Mouse (Mus musculus): ENCODE measurements around the gene Nhs. TPM values are rescaled to one million over a fixed set of nuclear protein-coding genes. Genes with fewer than 3 reads are reported as not detected.

The Nhs gene
- polyA plus RNA-seq, 1 experiment from 2014 or later: 3.6 TPM

GRCm38 (mm10) chrX:161940696-161941095, 218.8 kb downstream of the Nhs start:
- no peaks in the 10 kb centered on the region; the same call in 1 of the 2 replicates for H3K27me3 ChIP-seq (ENCODE audit: control insufficient read depth, insufficient read depth, low read length)
- WGBS: 69% methylated on average over 2 of the region's 2 CpGs
- ATAC-seq (ENCODE audit: low FRiP score, low TSS enrichment): no peak

GRCm38 (mm10) chrX:161926683-161927053, 232.9 kb downstream of the Nhs start:
- no peak overlapping the region; the same call in 1 of the 2 replicates for H3K27ac ChIP-seq (ENCODE audit: low read depth, low read length)

More at GRCm38 (mm10) chrX:161940696-161941095, 218.8 kb downstream of the Nhs start:
- no peak overlapping the region for H3K4me3 ChIP-seq (ENCODE audit: low read length)
- H3K9me3 ChIP-seq (ENCODE audit: control insufficient read depth, low read length): no peaks in the 10 kb centered on the region
- H3K9ac ChIP-seq (ENCODE audit: low read depth, low read length): no peak overlapping the region
- H3K4me1 ChIP-seq (ENCODE audit: control insufficient read depth, insufficient read depth, low read length): no peaks in the 10 kb centered on the region
- H3K36me3 ChIP-seq (ENCODE audit: control insufficient read depth, insufficient read depth, low read length): no peaks in the 10 kb centered on the region
- no peak overlapping the region for H3K4me2 ChIP-seq (replicated peaks; ENCODE audit: low read depth, low read length)
- H3K27ac ChIP-seq (ENCODE audit: low read depth, low read length): no peak overlapping the region

GRCm38 (mm10) chrX:161925973-161926682, 233.4 kb downstream of the Nhs start:
- Histone ChIP-seq H3K27ac (ENCODE audit: low read depth, low read length) (peak overlapping the region; percentile 25; the same call in 1 of the 2 replicates), H3K4me3 (ENCODE audit: low read length) (peak overlapping the region; percentile 11; the same call in 1 of the 2 replicates), H3K4me1 (ENCODE audit: control insufficient read depth, insufficient read depth, low read length) (no peaks in the 10 kb centered on the region), H3K9ac (ENCODE audit: low read depth, low read length) (0 out of 2 replicates have a peak overlapping the region, but pooled peaks have one; percentile 14), H3K9me3 (ENCODE audit: control insufficient read depth, low read length) (no peaks in the 10 kb centered on the region), H3K4me2 (replicated peaks; ENCODE audit: low read depth, low read length) (no peak overlapping the region; the same call in 1 of the 2 replicates), H3K27me3 (ENCODE audit: control insufficient read depth, insufficient read depth, low read length) (no peaks in the 10 kb centered on the region), H3K36me3 (ENCODE audit: control insufficient read depth, insufficient read depth, low read length) (no peaks in the 10 kb centered on the region)
- peak; percentile 90 for ATAC-seq (ENCODE audit: low FRiP score, low TSS enrichment)
- WGBS: 44% methylated on average over 6 of the region's 6 CpGs

More at GRCm38 (mm10) chrX:161926683-161927053, 232.9 kb downstream of the Nhs start:
- H3K9ac ChIP-seq (ENCODE audit: low read depth, low read length): no peak overlapping the region
- no peaks in the 10 kb centered on the region for H3K27me3 ChIP-seq (ENCODE audit: control insufficient read depth, insufficient read depth, low read length)
- H3K4me2 ChIP-seq (replicated peaks; ENCODE audit: low read depth, low read length): no peak overlapping the region
- no peaks in the 10 kb centered on the region for H3K4me1 ChIP-seq (ENCODE audit: control insufficient read depth, insufficient read depth, low read length)
- ATAC-seq (ENCODE audit: low FRiP score, low TSS enrichment): 0 out of 2 replicates have a peak, but pooled peaks have one; percentile 24
- H3K36me3 ChIP-seq (ENCODE audit: control insufficient read depth, insufficient read depth, low read length): no peaks in the 10 kb centered on the region
- no peaks in the 10 kb centered on the region for H3K9me3 ChIP-seq (ENCODE audit: control insufficient read depth, low read length)
- no peak overlapping the region for H3K4me3 ChIP-seq (ENCODE audit: low read length)

DNA sequence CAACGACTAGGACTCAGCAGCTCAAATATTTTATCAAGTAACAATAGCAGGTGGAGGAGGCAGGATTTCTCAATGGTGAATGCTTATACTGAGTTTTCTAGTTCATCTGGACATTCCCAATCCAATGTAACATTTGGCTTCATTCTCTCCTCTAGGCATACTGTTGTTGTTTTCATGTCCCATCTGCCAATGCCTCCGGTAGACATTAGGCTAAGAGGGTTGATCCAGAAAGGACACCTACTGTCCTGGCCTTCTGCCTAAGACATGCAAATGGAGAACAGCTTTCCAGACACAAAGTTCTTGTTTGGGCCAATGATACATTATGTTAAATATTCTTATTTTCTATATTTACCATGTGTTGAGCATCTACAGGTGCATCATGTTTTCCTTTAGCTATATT, 236.9 kb downstream of the Nhs start:
- no peaks in the 10 kb centered on the region for H3K4me1 ChIP-seq (ENCODE audit: control insufficient read depth, insufficient read depth, low read length)
- no peak overlapping the region for H3K27ac ChIP-seq (ENCODE audit: low read depth, low read length)
- no peaks in the 10 kb centered on the region for H3K27me3 ChIP-seq (ENCODE audit: control insufficient read depth, insufficient read depth, low read length)

GRCm38 (mm10) chrX:161921581-161921980, 237.9 kb downstream of the Nhs start:
- no peak for ATAC-seq (ENCODE audit: low FRiP score, low TSS enrichment)

More for the DNA sequence above, 236.9 kb downstream of the Nhs start:
- no peaks in the 10 kb centered on the region for H3K36me3 ChIP-seq (ENCODE audit: control insufficient read depth, insufficient read depth, low read length)
- H3K4me2 ChIP-seq (replicated peaks; ENCODE audit: low read depth, low read length): no peak overlapping the region
- 85% methylated on average over 2 of the region's 2 CpGs for WGBS
- H3K9me3 ChIP-seq (ENCODE audit: control insufficient read depth, low read length): no peaks in the 10 kb centered on the region
- no peak overlapping the region for H3K4me3 ChIP-seq (ENCODE audit: low read length)
- no peak overlapping the region for H3K9ac ChIP-seq (ENCODE audit: low read depth, low read length)
- ATAC-seq (ENCODE audit: low FRiP score, low TSS enrichment): no peak

DNA sequence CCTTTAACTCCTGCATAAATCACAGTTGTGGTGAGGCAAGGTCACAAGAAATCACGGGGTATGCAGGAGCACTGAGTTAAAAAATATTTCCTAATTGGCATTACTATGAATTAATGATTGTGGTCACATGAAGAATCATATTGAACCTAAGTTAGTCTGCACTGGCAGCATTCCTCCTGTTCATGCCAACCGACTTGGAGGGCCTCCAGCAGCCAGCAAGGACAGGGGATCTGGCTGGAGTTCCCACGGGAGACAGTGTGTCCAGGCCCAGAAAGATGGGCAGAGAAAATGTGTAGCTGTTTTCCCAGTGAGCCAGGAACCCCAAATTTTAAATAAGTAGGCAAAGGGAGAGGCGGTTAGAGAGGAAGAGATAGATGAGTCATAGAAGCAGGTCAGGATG, 249.6 kb downstream of the Nhs start:
- Histone ChIP-seq H3K27me3 (ENCODE audit: control insufficient read depth, insufficient read depth, low read length) (peaks cover 9% of the 10 kb centered on the region), H3K4me1 (ENCODE audit: control insufficient read depth, insufficient read depth, low read length) (0 out of 2 replicates have a peak, but pooled peaks cover 3% of the 10 kb centered on the region), H3K4me3 (ENCODE audit: low read length) (no peak overlapping the region), H3K27ac (ENCODE audit: low read depth, low read length) (no peak overlapping the region), H3K9ac (ENCODE audit: low read depth, low read length) (no peak overlapping the region), H3K36me3 (ENCODE audit: control insufficient read depth, insufficient read depth, low read length) (no peaks in the 10 kb centered on the region), H3K4me2 (replicated peaks; ENCODE audit: low read depth, low read length) (no peak overlapping the region), H3K9me3 (ENCODE audit: control insufficient read depth, low read length) (no peaks in the 10 kb centered on the region)
- 61% methylated on average over 4 of the region's 4 CpGs for WGBS
- no peak for ATAC-seq (ENCODE audit: low FRiP score, low TSS enrichment)

More at GRCm38 (mm10) chrX:161921581-161921980, 237.9 kb downstream of the Nhs start:
- no peak overlapping the region for H3K4me3 ChIP-seq (ENCODE audit: low read length)
- no peaks in the 10 kb centered on the region for H3K9me3 ChIP-seq (ENCODE audit: control insufficient read depth, low read length)
- H3K4me1 ChIP-seq (ENCODE audit: control insufficient read depth, insufficient read depth, low read length): no peaks in the 10 kb centered on the region
- H3K27me3 ChIP-seq (ENCODE audit: control insufficient read depth, insufficient read depth, low read length): no peaks in the 10 kb centered on the region
- H3K4me2 ChIP-seq (replicated peaks; ENCODE audit: low read depth, low read length): no peak overlapping the region
- no peak overlapping the region for H3K27ac ChIP-seq (ENCODE audit: low read depth, low read length)
- H3K9ac ChIP-seq (ENCODE audit: low read depth, low read length): no peak overlapping the region
- H3K36me3 ChIP-seq (ENCODE audit: control insufficient read depth, insufficient read depth, low read length): no peaks in the 10 kb centered on the region
- 63% methylated on average over 1 of the region's 1 CpGs for WGBS

- no peak overlapping the region for H3K27ac ChIP-seq (ENCODE audit: low read depth, low read length)
- 0 out of 2 replicates have a peak, but pooled peaks cover 3% of the 10 kb centered on the region for H3K4me1 ChIP-seq (ENCODE audit: control insufficient read depth, insufficient read depth, low read length)
- no peaks in the 10 kb centered on the region for H3K9me3 ChIP-seq (ENCODE audit: control insufficient read depth, low read length)
- H3K4me2 ChIP-seq (replicated peaks; ENCODE audit: low read depth, low read length): peak overlapping the region; percentile 70
- peaks cover 9% of the 10 kb centered on the region for H3K27me3 ChIP-seq (ENCODE audit: control insufficient read depth, insufficient read depth, low read length)
- H3K4me3 ChIP-seq (ENCODE audit: low read length): peak overlapping the region; percentile 42
- H3K36me3 ChIP-seq (ENCODE audit: control insufficient read depth, insufficient read depth, low read length): no peaks in the 10 kb centered on the region
- H3K9ac ChIP-seq (ENCODE audit: low read depth, low read length): 0 out of 2 replicates have a peak overlapping the region, but pooled peaks have one; percentile 2
- WGBS: 31% methylated on average over 48 of the region's 48 CpGs
- ATAC-seq (ENCODE audit: low FRiP score, low TSS enrichment): peak; percentile 73
Observed at GRCm38 (mm10) chrX:161908652-161909403, 250.7 kb downstream of the Nhs start.

DNA sequence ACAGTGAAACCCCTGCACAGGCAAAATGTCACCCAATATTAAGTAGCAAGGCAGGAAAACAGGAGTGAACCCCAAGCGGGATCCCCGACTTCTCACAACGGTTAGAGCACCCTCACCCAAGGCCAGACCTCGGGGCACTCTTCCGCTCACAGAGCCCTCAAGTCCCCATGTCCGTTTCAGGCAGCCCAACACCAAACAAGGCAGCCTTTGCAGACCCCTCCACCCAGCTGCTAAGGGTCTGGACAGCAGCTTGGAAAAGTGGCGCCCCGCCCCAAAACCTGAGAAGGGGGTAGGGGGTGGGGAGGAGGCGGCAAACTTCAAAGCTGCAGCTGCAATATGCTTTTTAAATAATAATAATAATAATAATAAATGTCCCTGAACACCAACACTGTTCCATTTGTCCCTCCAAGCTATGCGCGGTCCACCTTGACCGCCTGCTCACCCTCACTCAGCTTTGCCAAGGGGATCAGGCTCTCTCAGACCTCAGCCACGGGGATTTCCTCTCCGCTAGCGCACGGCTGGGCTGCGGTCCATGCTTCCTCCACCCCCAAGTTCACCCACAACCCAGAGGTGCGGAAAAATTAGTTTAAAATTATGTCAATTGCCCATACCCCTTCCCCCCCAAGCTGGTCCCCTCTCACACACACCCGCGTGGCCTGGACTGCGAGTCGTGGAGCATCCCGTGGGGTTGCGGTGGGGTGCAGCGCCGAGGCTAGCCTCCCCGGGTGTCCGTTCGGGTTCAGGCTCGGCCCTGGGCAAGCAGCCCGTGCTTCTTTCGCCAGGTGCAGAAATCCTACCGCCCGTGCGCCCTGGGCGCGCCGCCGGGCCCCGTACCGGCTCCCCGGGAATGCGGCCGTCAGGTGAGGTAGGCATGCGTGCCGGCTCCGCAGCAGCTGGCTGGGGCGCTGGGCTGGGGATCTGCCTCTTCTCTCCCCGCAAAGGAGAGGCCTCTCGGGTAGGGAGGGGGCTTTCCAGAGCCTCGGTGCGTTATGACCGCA, 251.6 kb downstream of the Nhs start:
- H3K4me3 ChIP-seq (ENCODE audit: low read length): peak overlapping the region; percentile 42
- no peaks in the 10 kb centered on the region for H3K36me3 ChIP-seq (ENCODE audit: control insufficient read depth, insufficient read depth, low read length)
- peak overlapping the region; percentile 70 for H3K4me2 ChIP-seq (replicated peaks; ENCODE audit: low read depth, low read length)
- 0 out of 2 replicates have a peak, but pooled peaks cover 3% of the 10 kb centered on the region for H3K4me1 ChIP-seq (ENCODE audit: control insufficient read depth, insufficient read depth, low read length)
- H3K9me3 ChIP-seq (ENCODE audit: control insufficient read depth, low read length): no peaks in the 10 kb centered on the region
- H3K9ac ChIP-seq (ENCODE audit: low read depth, low read length): 0 out of 2 replicates have a peak overlapping the region, but pooled peaks have one; percentile 2
- H3K27me3 ChIP-seq (ENCODE audit: control insufficient read depth, insufficient read depth, low read length): peaks cover 9% of the 10 kb centered on the region
- no peak overlapping the region for H3K27ac ChIP-seq (ENCODE audit: low read depth, low read length)
- ATAC-seq (ENCODE audit: low FRiP score, low TSS enrichment): peak; percentile 63
- 34% methylated on average over 52 of the region's 53 CpGs for WGBS

Measured in kidney, embryonic 14.5 days (tissue).